Mouse (Mus musculus): ENCODE results near the gene Creg1.
A peak's percentile ranks its signal among the peaks of the same experiment; 100 is the strongest.
"Not testable (repeated sequence)": the region's sequence is repeated elsewhere in the genome, so short reads cannot be mapped to it uniquely, and the experiment has no call there.

Gene Creg1

GRCm38 (mm10) chr1:165748053-165748452 is 15.5 kb upstream of the Creg1 start:
- no peak for ATAC-seq (ENCODE audit: insufficient number of reproducible peaks, low FRiP score, low TSS enrichment)

DNA sequence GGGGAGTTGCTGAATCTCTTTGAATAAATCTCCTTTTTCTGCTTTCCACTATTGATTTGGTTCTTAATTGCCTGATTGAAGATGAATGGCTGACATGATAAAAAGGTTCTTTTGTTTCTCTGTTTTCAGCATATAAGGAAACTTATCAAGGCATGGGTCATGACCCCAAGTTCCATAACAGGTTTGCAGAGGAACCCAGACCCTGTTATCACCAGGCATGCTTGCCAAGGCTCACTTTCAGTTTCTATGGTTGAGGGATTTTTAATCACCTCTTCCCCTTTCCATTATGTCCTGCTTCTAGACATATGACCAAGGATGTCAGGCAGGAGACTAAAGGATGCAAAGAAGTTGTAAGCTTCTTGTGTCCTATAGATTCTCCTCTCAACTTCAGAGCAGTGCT is 12.4 kb upstream of the Creg1 start:
- no peak for ATAC-seq (ENCODE audit: insufficient number of reproducible peaks, low FRiP score, low TSS enrichment)

DNA sequence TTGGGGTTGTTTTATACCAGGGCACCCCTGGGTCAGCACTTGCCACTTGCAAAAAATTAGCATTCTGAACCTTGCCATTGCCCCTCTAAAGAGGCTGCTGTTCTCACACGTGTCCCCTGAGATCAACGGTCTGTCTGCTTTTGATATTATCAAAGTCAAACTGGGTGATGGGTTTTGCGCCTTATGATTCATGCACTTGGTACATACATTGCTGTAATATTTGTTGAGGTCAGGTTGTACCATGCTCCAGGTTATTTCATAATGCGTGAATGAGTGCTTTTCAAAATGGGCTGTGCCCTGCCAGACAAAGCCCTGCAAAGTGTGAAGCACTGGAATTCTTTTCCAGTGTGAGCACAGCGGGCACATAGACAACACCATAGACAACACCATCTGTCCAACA is 11.7 kb upstream of the Creg1 start:
- no peak for ATAC-seq (ENCODE audit: insufficient number of reproducible peaks, low FRiP score, low TSS enrichment)

GRCm38 (mm10) chr1:165754205-165754604 is 9.3 kb upstream of the Creg1 start:
- no peak for ATAC-seq (ENCODE audit: insufficient number of reproducible peaks, low FRiP score, low TSS enrichment)

GRCm38 (mm10) chr1:165755194-165755593 is 8.4 kb upstream of the Creg1 start:
- no peak for ATAC-seq (ENCODE audit: insufficient number of reproducible peaks, low FRiP score, low TSS enrichment)

DNA sequence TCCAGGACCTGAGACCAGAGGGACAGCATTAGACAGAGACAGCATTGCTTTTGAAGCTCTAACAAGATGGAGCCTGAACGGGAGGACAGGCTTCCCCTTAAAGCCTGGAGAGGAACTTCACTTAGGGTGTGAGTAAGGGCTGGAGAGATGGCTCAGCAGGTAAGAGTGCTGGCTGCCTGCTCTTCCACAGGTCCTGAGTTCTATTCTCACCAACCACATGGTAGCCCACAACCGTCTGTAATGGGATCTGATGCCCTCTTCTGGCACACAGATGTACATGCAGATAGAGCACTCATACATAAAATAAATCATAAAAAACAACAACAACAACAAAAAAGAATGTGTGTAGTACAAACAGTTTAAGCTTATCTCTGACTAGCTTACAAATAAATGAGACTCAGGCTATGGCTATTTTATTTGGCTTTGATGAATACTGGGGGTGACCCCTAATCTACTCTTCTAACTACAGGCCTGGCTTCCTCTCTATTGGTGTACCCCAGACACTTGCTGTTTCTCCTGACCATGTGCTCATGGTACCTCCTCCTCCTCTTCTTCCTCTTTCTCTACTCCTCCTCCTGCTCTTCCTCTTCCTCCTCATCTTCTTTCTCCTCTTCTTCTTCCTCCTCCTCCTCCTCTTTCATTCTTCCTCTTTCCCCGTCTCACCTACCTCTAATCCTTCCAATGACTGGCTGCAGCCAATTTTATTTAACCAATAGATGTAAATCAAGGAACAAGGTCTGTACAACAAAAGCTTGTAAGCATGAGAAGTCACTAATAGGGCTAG is 1.8 kb upstream of the Creg1 start:
- ATAC-seq (ENCODE audit: insufficient number of reproducible peaks, low FRiP score, low TSS enrichment) = no peak

DNA sequence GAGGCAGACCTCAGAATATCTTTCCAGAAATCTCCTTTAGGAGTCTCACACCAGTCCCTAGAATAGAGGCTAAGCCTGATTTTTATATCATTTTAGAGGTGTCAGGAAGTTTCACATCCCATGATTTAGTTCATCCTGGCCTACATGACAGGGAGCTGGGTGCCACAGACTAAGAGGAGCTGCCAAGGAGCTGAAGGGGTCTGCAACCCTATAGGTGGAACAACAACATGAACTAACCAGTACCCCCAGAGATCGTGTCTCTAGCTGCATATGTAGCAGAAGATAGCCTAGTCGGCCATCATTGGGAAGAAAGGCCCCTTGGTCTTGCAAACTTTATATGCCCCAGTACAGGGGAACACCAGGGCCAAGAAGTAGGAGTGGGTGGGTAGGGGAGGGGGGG is 1.0 kb upstream of the Creg1 start:
- not testable (repeated sequence) for ATAC-seq (ENCODE audit: insufficient number of reproducible peaks, low FRiP score, low TSS enrichment)

GRCm38 (mm10) chr1:165762914-165763634 is 472 bp upstream of the Creg1 start:
- ATAC-seq (ENCODE audit: insufficient number of reproducible peaks, low FRiP score, low TSS enrichment) = 0 out of 2 replicates have a peak, but pooled peaks have one; percentile 1

DNA sequence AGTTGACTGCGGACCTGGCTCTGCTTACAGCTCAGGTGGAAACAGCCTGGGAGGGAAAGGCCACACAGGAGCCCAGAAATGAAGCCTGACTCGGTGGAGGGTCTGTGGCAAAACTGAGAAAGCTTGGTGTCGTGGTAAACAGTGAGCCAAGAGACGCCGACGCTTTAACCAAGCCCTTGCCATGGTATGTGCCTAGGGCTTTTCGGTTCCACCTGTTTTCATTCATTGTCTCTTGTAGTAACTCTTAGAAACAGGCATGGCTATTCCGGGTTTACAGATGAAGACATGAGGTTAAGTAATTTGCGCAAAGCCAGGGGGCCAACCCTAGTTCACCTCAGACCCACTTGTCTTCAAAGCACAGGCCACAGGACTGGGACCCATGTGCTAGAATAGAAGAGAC is 1.0 kb downstream of the Creg1 start:
- no peak for ATAC-seq (ENCODE audit: insufficient number of reproducible peaks, low FRiP score, low TSS enrichment)

GRCm38 (mm10) chr1:165765041-165765440 is 1.5 kb downstream of the Creg1 start:
- no peak for ATAC-seq (ENCODE audit: insufficient number of reproducible peaks, low FRiP score, low TSS enrichment)

GRCm38 (mm10) chr1:165765651-165766294 is 2.2 kb downstream of the Creg1 start:
- ATAC-seq (ENCODE audit: insufficient number of reproducible peaks, low FRiP score, low TSS enrichment) = no peak

GRCm38 (mm10) chr1:165766295-165766890 is 2.8 kb downstream of the Creg1 start:
- ATAC-seq (ENCODE audit: insufficient number of reproducible peaks, low FRiP score, low TSS enrichment) = no peak

DNA sequence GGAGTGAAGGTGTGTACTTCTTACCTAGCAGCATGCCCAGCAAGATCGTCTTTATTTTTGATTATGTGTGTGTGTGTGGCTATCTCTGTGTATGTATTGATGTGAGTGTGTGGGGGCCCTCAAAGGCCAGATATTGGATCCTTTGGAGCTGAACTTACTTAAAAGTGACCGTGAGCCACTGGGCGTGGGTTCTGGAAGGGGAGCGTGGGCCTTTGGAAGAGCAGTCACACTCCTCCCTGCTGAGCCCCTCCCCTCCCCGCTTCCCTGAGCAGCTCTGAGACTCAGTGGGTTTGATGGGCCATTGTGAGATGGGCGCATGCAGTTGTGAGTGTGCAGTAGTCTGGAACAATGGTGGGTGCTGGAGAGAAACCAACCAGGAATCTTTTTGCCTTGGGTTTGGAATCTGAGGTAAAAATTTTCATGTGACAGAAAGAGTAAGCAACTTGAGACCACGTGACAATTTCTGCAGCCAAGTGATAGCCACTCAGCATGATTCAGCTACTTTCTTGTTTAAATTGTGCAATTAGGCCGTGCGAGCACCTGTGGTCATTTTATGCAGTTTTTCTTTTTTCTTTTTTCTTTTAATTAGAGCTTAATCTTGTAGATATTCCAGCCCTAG is 5.5 kb downstream of the Creg1 start:
- ATAC-seq (ENCODE audit: insufficient number of reproducible peaks, low FRiP score, low TSS enrichment) = no peak

- ATAC-seq (ENCODE audit: insufficient number of reproducible peaks, low FRiP score, low TSS enrichment) = no peak
Measured at GRCm38 (mm10) chr1:165770181-165770759, 6.7 kb downstream of the Creg1 start.

GRCm38 (mm10) chr1:165771491-165771897 is 7.9 kb downstream of the Creg1 start:
- ATAC-seq (ENCODE audit: insufficient number of reproducible peaks, low FRiP score, low TSS enrichment) = peak; percentile 49; the same call in 1 of the 2 replicates

DNA sequence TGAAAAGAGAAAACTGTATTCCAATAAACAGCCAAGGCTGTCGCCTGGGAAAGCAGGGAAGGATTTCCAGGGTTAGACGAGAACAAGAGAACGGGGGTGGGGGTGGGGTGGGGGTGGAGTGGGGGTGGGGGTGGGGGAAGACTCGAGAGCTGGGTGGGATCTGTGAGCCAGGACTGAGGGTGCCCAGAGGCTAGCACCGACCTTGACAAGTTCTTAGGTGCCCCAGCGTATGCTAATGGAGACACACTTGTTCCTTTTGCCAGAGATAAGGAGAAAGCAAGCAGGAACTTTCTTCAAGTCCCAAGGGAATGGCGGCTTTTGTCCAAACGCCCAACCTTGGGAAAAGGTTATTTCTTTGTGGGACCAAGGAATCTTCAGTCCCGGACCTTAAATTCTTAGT is 8.5 kb downstream of the Creg1 start:
- no peak for ATAC-seq (ENCODE audit: insufficient number of reproducible peaks, low FRiP score, low TSS enrichment)

DNA sequence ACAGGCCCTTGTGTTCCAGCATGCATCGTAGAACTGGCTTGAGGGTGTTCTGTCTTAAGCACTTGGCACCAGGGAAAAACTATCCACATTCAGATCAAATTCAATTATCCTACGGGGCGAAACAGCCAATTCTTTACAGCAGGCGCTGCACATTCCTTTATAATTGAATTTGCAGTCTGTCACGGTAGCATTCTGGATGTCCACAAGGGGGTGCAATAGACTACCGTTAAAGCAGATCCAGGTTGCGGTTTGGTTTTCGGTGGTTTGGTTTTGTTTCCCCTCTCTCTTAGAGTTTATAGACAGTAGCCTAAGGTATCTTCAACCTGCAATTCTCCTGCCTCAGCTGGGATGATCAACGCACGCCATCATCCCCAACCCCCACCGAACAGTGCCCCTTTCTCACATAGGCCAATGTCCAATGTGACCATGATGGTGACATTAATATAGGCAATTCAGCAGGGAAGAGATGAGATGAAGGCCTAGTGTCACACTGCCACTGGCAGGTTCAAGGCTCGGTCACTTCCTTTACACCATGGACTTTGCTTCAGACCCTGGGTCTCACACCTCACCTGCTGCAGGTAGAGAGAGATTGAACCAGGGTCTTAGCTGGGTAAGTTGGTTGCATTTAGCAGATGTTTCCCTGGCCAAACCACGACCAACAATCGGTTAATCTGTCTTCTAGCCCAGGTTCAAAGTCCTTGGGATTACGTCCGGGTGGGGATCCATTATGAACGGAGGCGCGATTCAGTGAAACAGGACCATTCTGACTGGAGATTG is 12.2 kb downstream of the Creg1 start:
- ATAC-seq (ENCODE audit: insufficient number of reproducible peaks, low FRiP score, low TSS enrichment) = 0 out of 2 replicates have a peak, but pooled peaks have one; percentile 21

DNA sequence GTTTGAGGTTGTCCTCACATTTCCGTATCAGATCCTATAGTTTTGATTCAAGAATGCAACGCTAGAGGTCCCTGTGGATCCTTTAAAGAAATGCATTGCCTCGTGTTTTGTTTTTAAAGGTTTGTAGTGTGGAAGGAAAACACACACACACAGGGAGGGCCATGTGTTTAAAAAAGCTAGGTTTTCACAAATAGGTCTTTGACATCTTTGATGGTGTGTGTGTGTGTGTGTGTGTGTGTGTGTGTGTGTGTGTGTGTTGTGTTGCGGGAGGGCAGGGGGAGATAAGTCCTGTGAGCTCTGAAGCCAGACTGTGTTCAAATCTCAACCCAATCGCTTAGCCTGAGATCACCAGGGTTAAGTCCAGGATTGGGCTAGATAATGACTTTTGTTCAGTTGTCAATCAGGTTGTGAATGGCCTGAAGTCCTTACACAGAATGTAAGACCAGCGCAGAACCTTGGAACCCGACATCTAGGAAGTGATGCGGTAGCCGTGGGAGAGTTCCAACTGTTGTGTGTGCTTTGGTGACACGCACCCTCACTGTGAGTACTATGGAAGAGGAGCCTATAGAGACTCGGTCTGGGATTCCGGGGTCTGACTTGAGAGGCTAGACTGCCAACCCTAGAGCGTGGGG is 16.5 kb downstream of the Creg1 start:
- peak; percentile 8; the same call in 1 of the 2 replicates for ATAC-seq (ENCODE audit: insufficient number of reproducible peaks, low FRiP score, low TSS enrichment)
